Mouse (Mus musculus): Measurements from ENCODE around the gene Tram2. TPM values are rescaled to one million over a fixed set of nuclear protein-coding genes. Genes with fewer than 3 reads are reported as not detected.

Gene Tram2
- polyA plus RNA-seq, 1 experiment, result 1.2 TPM

DNA sequence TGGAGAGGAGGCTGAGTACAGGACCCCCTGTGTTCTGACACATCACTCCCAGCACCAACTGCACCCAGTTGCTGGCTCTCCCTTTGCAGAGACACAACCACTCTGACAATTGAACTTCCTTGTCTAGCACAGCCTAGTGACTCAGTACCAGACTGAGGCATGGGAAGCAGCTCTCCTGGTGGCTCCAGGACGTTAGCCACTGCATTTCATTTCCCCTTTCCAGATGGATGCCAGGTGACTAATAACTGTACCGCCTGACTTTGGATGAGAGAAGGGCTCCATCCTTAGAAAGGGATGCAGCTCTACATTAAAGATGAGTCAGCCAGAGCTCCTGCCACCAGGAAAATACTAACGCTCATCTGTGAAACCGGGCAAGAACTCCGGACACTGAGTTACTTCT is 7.3 kb upstream of the Tram2 start:
- no peak overlapping the region for H3K4me3 ChIP-seq (ENCODE audit: insufficient read depth, low read length)
- TF ChIP-seq CTCF (IDR thresholded peaks at IDR 0.05; ENCODE audit: extremely low read depth, insufficient read depth, low read length) (no peak), POLR2A (IDR thresholded peaks at IDR 0.05; ENCODE audit: extremely low read depth, insufficient read depth, low read length) (no peak)
- no peak overlapping the region for H3K27ac ChIP-seq (ENCODE audit: insufficient read depth, low read length)
- no peaks in the 10 kb centered on the region for H3K4me1 ChIP-seq (ENCODE audit: control insufficient read depth, insufficient read depth, low read length)

DNA sequence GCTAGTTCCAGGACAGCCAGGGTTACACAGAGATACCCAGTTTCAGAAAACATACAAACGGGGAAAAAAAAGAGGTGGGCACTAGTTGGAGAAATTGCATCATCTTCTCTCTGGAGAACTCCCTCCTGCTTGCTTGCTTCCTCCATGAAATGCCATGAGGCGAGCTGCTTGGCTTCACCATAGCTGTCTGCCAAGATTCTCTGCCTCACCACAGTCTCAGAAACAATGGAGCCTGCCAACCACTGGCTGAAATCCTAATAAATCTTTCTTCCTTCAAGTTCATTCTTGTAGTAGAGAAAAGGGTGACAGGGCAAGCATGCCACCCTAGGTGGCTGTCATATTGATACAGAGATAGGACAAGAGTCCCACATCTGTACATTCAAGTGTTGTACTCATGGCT is 5.6 kb upstream of the Tram2 start:
- no peaks in the 10 kb centered on the region for H3K4me1 ChIP-seq (ENCODE audit: control insufficient read depth, insufficient read depth, low read length)
- TF ChIP-seq POLR2A (IDR thresholded peaks at IDR 0.05; ENCODE audit: extremely low read depth, insufficient read depth, low read length), result no peak
- no peak for TF ChIP-seq CTCF (IDR thresholded peaks at IDR 0.05; ENCODE audit: extremely low read depth, insufficient read depth, low read length)
- H3K4me3 ChIP-seq (ENCODE audit: insufficient read depth, low read length), result no peak overlapping the region
- no peak overlapping the region for H3K27ac ChIP-seq (ENCODE audit: insufficient read depth, low read length)

- TF ChIP-seq POLR2A (IDR thresholded peaks at IDR 0.05; ENCODE audit: extremely low read depth, insufficient read depth, low read length), result no peak
- no peak for TF ChIP-seq CTCF (IDR thresholded peaks at IDR 0.05; ENCODE audit: extremely low read depth, insufficient read depth, low read length)
- Histone ChIP-seq H3K4me1 (ENCODE audit: control insufficient read depth, insufficient read depth, low read length) (no peaks in the 10 kb centered on the region), H3K27ac (ENCODE audit: insufficient read depth, low read length) (no peak overlapping the region), H3K4me3 (ENCODE audit: insufficient read depth, low read length) (no peak overlapping the region)
Observed at GRCm38 (mm10) chr1:21080362-21080761, 1.3 kb upstream of the Tram2 start.

DNA sequence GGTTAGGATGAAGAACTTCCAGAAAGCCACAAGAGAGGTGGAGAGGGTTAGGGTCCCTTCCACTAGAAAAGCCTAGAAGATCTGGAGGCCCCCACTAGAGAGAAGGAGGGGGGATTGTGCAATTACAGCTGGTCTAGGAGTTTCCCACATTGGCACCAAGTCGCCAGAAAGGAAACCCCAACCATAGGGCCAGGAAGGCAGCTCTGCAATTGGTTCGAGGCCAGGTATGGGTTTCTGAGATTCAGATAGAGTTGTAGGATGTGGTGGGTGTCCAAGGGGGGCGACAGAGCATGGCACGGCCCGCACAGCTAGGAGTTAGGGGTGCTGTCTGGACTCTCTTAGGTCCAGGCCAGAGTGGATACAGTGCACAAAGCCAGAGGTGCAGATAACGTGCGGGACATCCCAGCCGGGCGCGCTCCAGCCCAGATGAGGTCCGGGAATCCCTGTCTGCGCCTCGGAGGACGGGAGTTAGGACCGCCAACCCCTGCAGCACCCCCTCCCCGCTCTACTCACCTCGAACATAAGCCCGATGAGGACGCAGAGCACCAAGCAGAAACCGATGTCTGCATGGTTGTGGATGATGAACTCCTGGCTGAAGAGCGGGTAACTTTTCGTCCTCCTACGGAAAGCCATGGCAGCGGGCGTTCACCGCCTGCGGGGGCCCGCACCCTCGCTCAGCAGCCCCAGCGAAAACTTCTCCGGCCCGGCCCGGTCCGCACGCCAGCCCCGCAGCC is 381 bp downstream of the Tram2 start:
- TF ChIP-seq CTCF (IDR thresholded peaks at IDR 0.05; ENCODE audit: extremely low read depth, insufficient read depth, low read length) (no peak), POLR2A (IDR thresholded peaks at IDR 0.05; ENCODE audit: extremely low read depth, insufficient read depth, low read length) (no peak)
- no peak overlapping the region for H3K27ac ChIP-seq (ENCODE audit: insufficient read depth, low read length)
- peak overlapping the region; percentile 60 for H3K4me3 ChIP-seq (ENCODE audit: insufficient read depth, low read length)
- H3K4me1 ChIP-seq (ENCODE audit: control insufficient read depth, insufficient read depth, low read length), result no peaks in the 10 kb centered on the region

DNA sequence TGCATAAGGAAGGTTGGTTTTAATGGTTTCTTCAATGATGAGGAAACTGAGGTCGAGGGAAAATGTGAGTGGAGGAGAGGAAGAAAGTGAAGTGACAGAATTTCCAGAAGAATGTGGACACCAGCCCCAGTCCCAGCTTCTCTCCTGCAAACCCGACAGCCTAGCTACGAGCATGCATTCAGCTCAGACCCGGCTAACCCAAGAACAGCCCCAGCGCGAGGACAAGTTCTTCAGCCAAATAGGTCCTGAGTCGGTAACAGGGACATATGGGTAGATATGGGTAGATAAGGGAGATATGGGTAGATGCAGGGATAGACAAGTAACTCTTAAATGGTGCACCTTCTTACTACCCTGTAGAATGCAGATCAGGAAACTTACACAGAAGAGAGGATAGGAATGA is 1.4 kb downstream of the Tram2 start:
- TF ChIP-seq POLR2A (IDR thresholded peaks at IDR 0.05; ENCODE audit: extremely low read depth, insufficient read depth, low read length), result no peak
- TF ChIP-seq CTCF (IDR thresholded peaks at IDR 0.05; ENCODE audit: extremely low read depth, insufficient read depth, low read length), result no peak
- no peak overlapping the region for H3K27ac ChIP-seq (ENCODE audit: insufficient read depth, low read length)
- no peaks in the 10 kb centered on the region for H3K4me1 ChIP-seq (ENCODE audit: control insufficient read depth, insufficient read depth, low read length)
- H3K4me3 ChIP-seq (ENCODE audit: insufficient read depth, low read length), result no peak overlapping the region

GRCm38 (mm10) chr1:21077191-21077590 is 1.8 kb downstream of the Tram2 start:
- Histone ChIP-seq H3K27ac (ENCODE audit: insufficient read depth, low read length) (no peak overlapping the region), H3K4me1 (ENCODE audit: control insufficient read depth, insufficient read depth, low read length) (no peaks in the 10 kb centered on the region), H3K4me3 (ENCODE audit: insufficient read depth, low read length) (no peak overlapping the region)
- TF ChIP-seq CTCF (IDR thresholded peaks at IDR 0.05; ENCODE audit: extremely low read depth, insufficient read depth, low read length) (no peak), POLR2A (IDR thresholded peaks at IDR 0.05; ENCODE audit: extremely low read depth, insufficient read depth, low read length) (no peak)

- no peaks in the 10 kb centered on the region for H3K4me1 ChIP-seq (ENCODE audit: control insufficient read depth, insufficient read depth, low read length)
- no peak overlapping the region for H3K27ac ChIP-seq (ENCODE audit: insufficient read depth, low read length)
- H3K4me3 ChIP-seq (ENCODE audit: insufficient read depth, low read length), result no peak overlapping the region
- TF ChIP-seq CTCF (IDR thresholded peaks at IDR 0.05; ENCODE audit: extremely low read depth, insufficient read depth, low read length) (no peak), POLR2A (IDR thresholded peaks at IDR 0.05; ENCODE audit: extremely low read depth, insufficient read depth, low read length) (no peak)
Observed at GRCm38 (mm10) chr1:21075986-21076495, 3.0 kb downstream of the Tram2 start.

GRCm38 (mm10) chr1:21074231-21074630 is 4.8 kb downstream of the Tram2 start:
- Histone ChIP-seq H3K4me3 (ENCODE audit: insufficient read depth, low read length) (no peak overlapping the region), H3K4me1 (ENCODE audit: control insufficient read depth, insufficient read depth, low read length) (no peaks in the 10 kb centered on the region), H3K27ac (ENCODE audit: insufficient read depth, low read length) (no peak overlapping the region)
- TF ChIP-seq CTCF (IDR thresholded peaks at IDR 0.05; ENCODE audit: extremely low read depth, insufficient read depth, low read length), result no peak
- TF ChIP-seq POLR2A (IDR thresholded peaks at IDR 0.05; ENCODE audit: extremely low read depth, insufficient read depth, low read length), result no peak

DNA sequence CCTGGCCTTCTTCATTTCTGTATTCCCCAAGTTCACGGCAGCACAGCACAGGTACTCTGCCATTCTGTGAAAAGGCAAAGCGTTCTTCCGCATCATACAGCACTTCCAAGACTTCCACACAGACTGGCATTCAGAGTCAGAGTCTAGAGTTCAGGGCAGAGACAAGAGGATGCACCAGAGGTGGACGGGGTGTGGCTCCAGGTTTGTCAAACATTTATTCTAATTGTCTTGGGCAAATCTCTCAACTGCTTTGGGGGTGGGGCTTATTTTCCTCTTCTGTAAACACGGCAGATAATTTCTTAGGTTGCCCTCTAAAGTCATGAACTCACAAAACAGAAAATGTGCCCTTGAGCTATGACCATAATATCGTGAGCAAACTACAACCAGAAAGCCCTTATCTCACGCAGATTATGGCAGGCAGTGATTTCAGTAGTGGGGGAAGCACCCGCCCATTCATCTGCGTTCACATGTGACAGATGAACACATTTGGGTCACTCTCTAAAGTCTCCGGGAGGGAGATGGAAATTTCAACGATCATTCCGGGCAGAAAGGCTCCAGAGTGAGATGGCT is 6.1 kb downstream of the Tram2 start:
- no peak for TF ChIP-seq CTCF (IDR thresholded peaks at IDR 0.05; ENCODE audit: extremely low read depth, insufficient read depth, low read length)
- no peak for TF ChIP-seq POLR2A (IDR thresholded peaks at IDR 0.05; ENCODE audit: extremely low read depth, insufficient read depth, low read length)
- H3K4me3 ChIP-seq (ENCODE audit: insufficient read depth, low read length), result no peak overlapping the region
- H3K27ac ChIP-seq (ENCODE audit: insufficient read depth, low read length), result no peak overlapping the region
- no peaks in the 10 kb centered on the region for H3K4me1 ChIP-seq (ENCODE audit: control insufficient read depth, insufficient read depth, low read length)

DNA sequence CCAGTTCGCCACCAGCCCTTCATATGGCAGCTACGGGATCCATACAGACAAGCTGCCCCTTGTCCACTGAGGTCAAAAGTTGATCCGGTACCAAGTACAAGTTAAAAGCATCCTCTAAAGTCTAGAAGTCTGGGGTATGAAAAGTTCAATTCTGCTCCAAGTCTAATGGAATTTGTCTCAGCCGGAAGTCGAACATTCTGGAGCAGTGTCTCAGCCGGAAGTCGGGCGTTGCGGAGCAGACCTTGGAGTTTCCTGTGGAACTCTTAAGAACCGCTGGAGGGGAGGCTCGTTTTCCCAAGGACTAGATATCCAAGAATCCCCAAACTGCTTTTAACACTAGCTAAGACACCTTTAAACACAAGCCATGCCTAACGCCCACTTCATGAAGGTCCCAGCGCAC is 8.4 kb downstream of the Tram2 start:
- Histone ChIP-seq H3K4me1 (ENCODE audit: control insufficient read depth, insufficient read depth, low read length) (no peaks in the 10 kb centered on the region), H3K27ac (ENCODE audit: insufficient read depth, low read length) (no peak overlapping the region), H3K4me3 (ENCODE audit: insufficient read depth, low read length) (no peak overlapping the region)
- no peak for TF ChIP-seq CTCF (IDR thresholded peaks at IDR 0.05; ENCODE audit: extremely low read depth, insufficient read depth, low read length)
- no peak for TF ChIP-seq POLR2A (IDR thresholded peaks at IDR 0.05; ENCODE audit: extremely low read depth, insufficient read depth, low read length)
